Mouse (Mus musculus) spleen, adult 2 months (tissue): ENCODE measurements around the gene Plg.

Experiments used
- CTCF ChIP-seq: fragments of 200-500 bp; IDR thresholded peaks from 2 replicates; pipeline ENCODE4 v1.5.1; 2011; ENCODE audit warnings: mild to moderate bottlenecking, inconsistent platforms; ENCODE audit not compliant: insufficient read depth, insufficient read length, insufficient replicate concordance; ENCODE audit errors: extremely low read depth
- POLR2A ChIP-seq: fragments of 200-500 bp; IDR thresholded peaks from 2 replicates; pipeline ENCODE4 v1.6.1; 2011; ENCODE audit warnings: low read depth, low read length, inconsistent platforms

DNA sequence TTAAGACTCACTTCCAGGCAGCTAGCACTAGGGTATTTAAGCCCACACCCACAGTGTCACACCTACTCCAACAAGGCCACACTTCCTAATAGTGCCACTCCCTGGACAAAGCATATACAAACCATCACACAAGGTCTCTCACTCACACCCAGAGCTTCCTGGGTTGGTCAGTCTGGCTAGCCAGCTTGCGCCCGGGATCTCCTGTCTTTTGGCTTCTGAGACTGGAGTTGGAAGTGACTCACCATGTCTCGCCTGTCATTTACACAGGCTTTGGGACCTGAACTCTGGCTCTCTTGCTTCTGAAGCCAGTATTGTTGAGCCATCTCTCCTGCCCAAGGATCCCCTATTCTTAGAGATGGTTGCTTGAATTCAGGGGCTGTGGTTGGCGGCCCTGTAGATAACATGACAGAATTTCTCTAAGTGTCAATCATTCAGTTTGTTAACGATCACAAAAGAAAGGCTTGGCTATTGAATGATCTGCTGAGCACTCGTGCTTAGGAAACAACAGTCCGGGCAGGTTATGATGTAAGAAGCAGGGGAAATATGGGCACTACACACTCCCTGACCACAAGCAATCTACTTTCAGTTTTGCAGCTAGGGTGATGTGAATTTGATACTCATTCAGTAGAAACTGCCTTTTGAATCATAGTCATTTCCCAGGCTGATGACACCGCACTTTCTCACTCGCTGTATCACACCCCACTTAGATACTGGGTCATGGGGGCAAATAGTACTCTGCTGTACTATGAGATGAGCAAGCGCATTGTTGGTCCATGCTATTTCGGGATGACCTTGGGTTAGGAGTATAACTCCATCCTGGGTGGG is 14.6 kb upstream of the Plg start:
- TF ChIP-seq CTCF (no peak), POLR2A (no peak)
